In genomic region chr9:53693718-53694117, GRCm38 (mm10) we compare ENCODE assay signal across 24 mouse cellular contexts. TPM values are rescaled to one million over a fixed set of nuclear protein-coding genes. Genes with fewer than 3 reads are reported as not detected.
DNase-seq lines count a peak whose midpoint lies in the region; ATAC-seq and TF ChIP-seq lines count a peak whose summit lies in the region.
"Had no signal": no experiment of that assay in that cellular context is flagged by ENCODE, and none has a peak within 500 bp of the region (broad histone marks: within the 10 kb centered on the region; RNA-seq: fewer than 3 reads in every experiment).

No protein-coding gene starts in this region.

- DNase-seq in A20 (ENCODE audit: low read depth, low spot score) = peak; percentile 15
- no peak for DNase-seq in frontal cortex, postnatal 10 days (ENCODE audit: low spot score in 2 of 2)
- no peak for DNase-seq in lung, postnatal 25 days (ENCODE audit: low spot score)
- no peak for DNase-seq in kidney, adult 2 months
- DNase-seq: adrenal gland, postnatal 10 days; cerebellum, adult 11 months; cerebellum, postnatal 36 days; heart, adult 18-20 months; heart, postnatal 36 days; left cerebral cortex, postnatal 4 days; lung, embryonic 14.5 days; lung, postnatal 4 days; midbrain, embryonic 14.5 days; spleen, adult 18-20 months; thymus, postnatal 4 days had no signal

- no peaks in the 10 kb centered on the region for H3K27me3 ChIP-seq in kidney, adult 2 months (replicated peaks; ENCODE audit: control insufficient read depth, insufficient read depth, low read length)
- H3K27me3 ChIP-seq: hindbrain, embryonic 15.5 days had no signal

- no peaks in the 10 kb centered on the region for H3K4me1 ChIP-seq in kidney, adult 2 months (ENCODE audit: control insufficient read depth, insufficient read depth, low read length)
- H3K4me1 ChIP-seq: forebrain, embryonic 10.5 days; hindbrain, embryonic 15.5 days had no signal

- no peak for TF ChIP-seq CTCF in kidney, adult 2 months (conservative IDR thresholded peaks at IDR 0.05; ENCODE audit: insufficient read depth, insufficient read length, low read depth, low read length)

- ATAC-seq in CD4-positive, CD25-positive, alpha-beta regulatory T cell, adult 4 months = peak; percentile 62
- peak; percentile 100 for ATAC-seq in granulocyte monocyte progenitor cell, adult 5-6 weeks (replicated peaks; ENCODE audit: poor library complexity, severe bottlenecking)
- ATAC-seq in monocyte, adult 5-6 weeks (replicated peaks; ENCODE audit: insufficient number of reproducible peaks, low FRiP score, low TSS enrichment, poor library complexity, severe bottlenecking) = peak; percentile 63; the same call in 1 of the 2 replicates
- ATAC-seq: activated CD4-positive, CD25-positive, alpha-beta regulatory T cell, adult 4 months; intestine, embryonic 16.5 days had no signal

- WGBS in kidney, adult 2 months = 71% methylated on average over 1 of the region's 1 CpGs

- TF ChIP-seq POLR2A in kidney, adult 2 months (IDR thresholded peaks at IDR 0.05; ENCODE audit: low read depth, low read length) = no peak

- H3K27ac ChIP-seq in kidney, adult 2 months (ENCODE audit: insufficient read depth, low read depth, low read length) = no peak overlapping the region
- H3K27ac ChIP-seq: forebrain, embryonic 10.5 days; hindbrain, embryonic 15.5 days; kidney, postnatal 0 days had no signal

- no peak overlapping the region for H3K4me3 ChIP-seq in kidney, adult 2 months (ENCODE audit: insufficient read depth, low read depth, low read length)
- H3K4me3 ChIP-seq: forebrain, embryonic 10.5 days; hindbrain, embryonic 15.5 days; myocyte had no signal

- no peaks in the 10 kb centered on the region for H3K36me3 ChIP-seq in kidney, adult 2 months (ENCODE audit: control insufficient read depth, insufficient read depth, low read length)
- H3K36me3 ChIP-seq: forebrain, embryonic 10.5 days; hindbrain, embryonic 15.5 days had no signal

RNA-seq across cellular contexts. Expression of gene Rab39, which starts 12.3 kb away (rescaled TPM):
- not detected for polyA plus RNA-seq in CD4-positive, CD25-positive, alpha-beta regulatory T cell, adult 4 months (2017; shearing (Covaris generic))
- total RNA-seq in granulocyte monocyte progenitor cell, adult 5-6 weeks (2014; fragmentation: Nextera tagmentation) = 0.82 TPM in 1 of 2 replicates, not detected in the other
- total RNA-seq in granulocyte monocyte progenitor cell, adult 5-6 weeks (2017) = 0.47 TPM in 1 of 2 replicates, not detected in the other
- total RNA-seq in monocyte, adult 5-6 weeks (2017) = 5.1 to 9.4 TPM (median 8.1 TPM) in 3 replicates
- 0.08 and 0.11 TPM in 2 replicates for polyA plus RNA-seq in kidney, adult 2 months (2012; rRNA removed)
- polyA plus RNA-seq: activated CD4-positive, CD25-positive, alpha-beta regulatory T cell, adult 4 months; myocyte had no signal

RNA-seq across cellular contexts. Expression of gene Cul5, which starts 23.9 kb away (rescaled TPM):
- 10 to 100 TPM; 33.9 to 43.0 TPM for polyA plus RNA-seq in CD4-positive, CD25-positive, alpha-beta regulatory T cell, adult 4 months (2017; shearing (Covaris generic))
- 18.8 and 21.3 TPM in 2 replicates for total RNA-seq in granulocyte monocyte progenitor cell, adult 5-6 weeks (2014; fragmentation: Nextera tagmentation)
- total RNA-seq in granulocyte monocyte progenitor cell, adult 5-6 weeks (2017) = 54.6 and 56.4 TPM in 2 replicates
- 42.6 to 51.6 TPM (median 49.2 TPM) in 3 replicates for total RNA-seq in monocyte, adult 5-6 weeks (2017)
- 4.2 and 5.4 TPM in 2 replicates for polyA plus RNA-seq in kidney, adult 2 months (2012; rRNA removed)
